Mouse (Mus musculus): ENCODE data around the gene Prune2. TPM values are rescaled to one million over a fixed set of nuclear protein-coding genes. Genes with fewer than 3 reads are reported as not detected.

Prune2 gene
- polyA plus RNA-seq, 1 experiment from 2014 or later = 0.59 TPM

DNA sequence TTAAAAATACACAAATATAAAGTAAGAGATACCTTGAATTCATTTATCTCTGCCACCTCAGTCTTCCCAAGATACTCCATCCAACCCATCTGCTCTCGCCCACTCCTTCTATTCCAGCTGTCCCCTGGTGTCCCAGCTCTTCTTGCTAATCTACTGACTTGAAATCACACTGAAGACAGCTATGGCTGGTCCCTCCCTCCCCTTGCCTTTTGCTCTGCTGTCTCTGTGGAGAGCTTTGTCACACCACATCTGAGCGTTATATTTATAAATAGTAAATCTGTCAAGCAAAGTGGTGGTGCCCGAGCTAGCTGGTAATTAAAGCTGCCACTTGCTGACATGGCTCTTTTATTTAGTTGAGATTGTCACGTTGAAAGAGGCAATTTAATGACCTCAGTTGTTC lies 224.6 kb downstream of the Prune2 start:
- DNase-seq (ENCODE audit: low spot score) = no peak

GRCm38 (mm10) chr19:17194730-17195129 lies 238.8 kb downstream of the Prune2 start:
- DNase-seq (ENCODE audit: low spot score) = no peak

- DNase-seq (ENCODE audit: low spot score) = no peak
Measured at GRCm38 (mm10) chr19:17199059-17199458, 243.1 kb downstream of the Prune2 start.

GRCm38 (mm10) chr19:17207141-17207540 lies 251.2 kb downstream of the Prune2 start:
- no peak for DNase-seq (ENCODE audit: low spot score)

- no peak for DNase-seq (ENCODE audit: low spot score)
Measured at GRCm38 (mm10) chr19:17210541-17210940, 254.6 kb downstream of the Prune2 start.

DNA sequence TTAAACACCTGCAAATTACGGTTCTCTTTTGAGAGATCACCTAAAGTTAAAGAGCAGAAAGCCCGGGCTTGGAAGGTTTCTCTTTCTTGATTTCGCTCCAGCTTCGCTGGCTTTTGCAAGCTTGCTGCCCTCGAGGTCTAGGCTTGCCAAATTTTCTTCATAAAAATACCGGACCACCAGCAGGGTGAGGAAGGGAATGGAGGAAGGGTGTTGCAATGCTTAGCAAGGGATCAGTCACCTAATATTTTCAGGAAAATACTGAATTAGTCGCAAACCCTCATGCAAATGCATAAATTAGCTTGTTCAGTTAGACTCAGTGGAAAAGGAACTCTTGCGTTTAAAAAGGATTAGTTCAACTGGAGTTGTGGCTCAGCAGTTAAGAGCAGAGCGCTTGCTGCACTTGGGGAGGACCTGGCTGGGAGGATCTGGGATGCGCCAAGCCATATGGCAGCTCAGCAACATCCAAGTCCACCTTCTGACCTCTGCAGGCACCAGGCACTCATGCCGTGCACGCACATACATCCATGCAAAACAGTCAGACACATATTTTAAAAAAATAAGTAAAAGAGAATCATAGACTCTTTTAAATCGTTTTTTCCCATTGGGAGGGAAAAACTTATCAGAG lies 259.1 kb downstream of the Prune2 start:
- DNase-seq (ENCODE audit: low spot score) = no peak

- DNase-seq (ENCODE audit: low spot score) = no peak
Measured at GRCm38 (mm10) chr19:17218195-17218594, 262.3 kb downstream of the Prune2 start.

GRCm38 (mm10) chr19:17223801-17224200 lies 267.9 kb downstream of the Prune2 start:
- peak; percentile 8 for DNase-seq (ENCODE audit: low spot score)

- DNase-seq (ENCODE audit: low spot score) = no peak
Measured at GRCm38 (mm10) chr19:17225570-17226083, 269.7 kb downstream of the Prune2 start.

- no peak for DNase-seq (ENCODE audit: low spot score)
Measured at GRCm38 (mm10) chr19:17226096-17226495, 270.2 kb downstream of the Prune2 start.

GRCm38 (mm10) chr19:17230013-17230412 lies 274.1 kb downstream of the Prune2 start:
- no peak for DNase-seq (ENCODE audit: low spot score)

GRCm38 (mm10) chr19:17238471-17238870 lies 282.6 kb downstream of the Prune2 start:
- no peak for DNase-seq (ENCODE audit: low spot score)

- DNase-seq (ENCODE audit: low spot score) = no peak
Measured at GRCm38 (mm10) chr19:17240170-17241077, 284.5 kb downstream of the Prune2 start.

DNA sequence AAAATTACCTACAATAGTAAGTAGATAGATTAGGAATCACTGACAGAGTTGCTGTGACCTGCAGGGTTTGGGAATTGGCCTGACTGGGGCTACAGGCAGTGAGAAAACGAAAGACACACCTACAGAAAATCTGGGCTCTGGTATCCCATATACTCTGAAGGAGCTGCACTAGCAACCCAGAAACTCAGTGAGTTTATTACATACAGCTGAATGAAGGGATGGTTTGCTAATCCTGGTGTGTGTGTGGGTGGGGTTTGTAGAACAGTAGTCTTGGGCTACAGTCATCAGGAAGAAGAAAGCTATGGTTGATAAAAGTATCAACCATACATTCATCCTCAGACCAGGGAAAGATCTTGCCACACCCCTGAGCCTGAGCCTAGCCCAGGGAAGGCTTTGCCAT lies 285.3 kb downstream of the Prune2 start:
- DNase-seq (ENCODE audit: low spot score) = no peak

DNA sequence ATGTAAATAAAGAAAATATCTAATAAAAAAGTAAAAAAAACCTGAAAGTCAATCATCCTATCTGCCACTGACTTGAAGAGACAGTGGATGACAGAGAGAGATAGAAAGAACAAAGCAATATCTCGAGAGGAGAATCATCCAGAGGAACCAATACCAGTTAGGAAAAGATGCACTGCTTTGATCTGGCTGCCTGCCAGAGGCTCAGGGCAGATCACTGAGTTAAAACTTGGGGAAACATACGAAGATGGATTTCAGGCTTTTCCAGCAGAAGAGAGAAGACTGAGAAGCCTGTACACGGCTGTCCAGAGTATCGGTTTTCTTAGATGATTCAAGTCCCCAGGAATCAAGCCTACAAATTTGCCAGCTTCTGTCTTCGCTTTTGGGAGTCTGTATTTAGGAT lies 287.0 kb downstream of the Prune2 start:
- DNase-seq (ENCODE audit: low spot score) = no peak

- no peak for DNase-seq (ENCODE audit: low spot score)
Measured at GRCm38 (mm10) chr19:17244544-17244943, 288.6 kb downstream of the Prune2 start.

DNA sequence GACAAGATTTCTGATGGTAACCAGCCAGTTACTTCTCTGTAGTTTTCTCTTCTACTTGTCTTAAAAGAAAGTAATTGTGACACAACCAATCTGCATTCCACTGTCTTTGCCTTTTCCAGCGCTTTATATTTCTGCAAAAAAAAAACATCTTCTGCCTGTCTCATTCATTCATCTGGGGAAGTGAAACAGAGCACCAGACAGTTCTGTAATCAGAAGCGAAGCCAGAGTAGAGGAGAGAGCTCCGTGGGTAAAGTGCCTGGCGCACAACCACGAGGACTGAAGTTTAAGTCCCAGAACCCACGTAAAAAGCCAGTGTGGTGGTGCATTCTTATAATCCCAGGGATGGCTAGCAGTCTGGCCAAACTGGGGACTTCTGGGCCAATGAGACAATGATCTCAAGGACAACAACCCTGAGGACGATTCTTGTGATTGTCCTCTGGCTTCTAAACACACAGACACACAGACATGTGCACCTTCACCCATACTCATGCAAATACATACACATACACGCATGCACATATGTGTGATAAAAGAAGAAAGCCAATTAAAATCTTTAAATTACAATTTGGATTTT lies 291.5 kb downstream of the Prune2 start:
- no peak for DNase-seq (ENCODE audit: low spot score)

- no peak for DNase-seq (ENCODE audit: low spot score)
Measured at GRCm38 (mm10) chr19:17249691-17250090, 293.8 kb downstream of the Prune2 start.

DNA sequence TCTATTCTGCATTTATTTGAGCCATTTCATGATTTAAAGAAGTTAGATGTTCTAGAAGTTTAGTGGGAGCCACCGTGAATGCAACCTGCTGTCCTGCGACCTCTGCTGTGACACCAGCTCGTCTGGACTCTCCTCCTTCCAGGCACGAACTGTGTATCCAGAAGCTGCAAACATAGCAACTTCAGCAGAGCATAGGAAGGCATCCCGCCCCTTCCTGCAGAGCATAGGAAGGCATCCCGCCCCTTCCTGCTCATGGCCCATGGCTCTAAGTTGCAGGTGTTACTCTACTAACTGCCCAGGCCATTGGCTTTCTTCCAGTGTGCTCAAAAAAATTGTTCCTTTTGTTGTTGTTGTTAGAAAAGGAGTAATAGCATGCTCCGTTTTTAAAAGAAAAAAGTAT lies 294.9 kb downstream of the Prune2 start:
- no peak for DNase-seq (ENCODE audit: low spot score)

DNA sequence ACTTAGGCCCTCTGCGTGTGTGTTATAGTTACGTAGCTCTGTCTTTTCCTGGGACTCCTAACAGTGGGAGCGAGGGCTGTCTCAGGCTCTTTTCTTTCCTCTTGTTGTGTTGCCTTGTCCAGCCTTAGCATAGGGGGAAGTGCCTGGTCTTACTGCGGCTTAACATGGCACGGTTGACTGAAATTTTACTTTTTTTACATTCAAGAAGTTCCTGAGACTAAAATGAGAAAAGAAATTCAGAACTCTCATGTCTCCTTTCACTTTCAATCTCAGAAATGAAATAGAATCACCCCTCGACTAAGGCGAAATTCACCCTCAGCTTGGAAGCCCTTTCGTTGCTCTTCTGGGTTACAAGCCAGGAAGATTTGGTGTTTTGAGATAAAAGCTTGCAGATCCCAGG lies 295.5 kb downstream of the Prune2 start:
- DNase-seq (ENCODE audit: low spot score) = no peak

GRCm38 (mm10) chr19:17252845-17253244 lies 296.9 kb downstream of the Prune2 start:
- DNase-seq (ENCODE audit: low spot score) = no peak

GRCm38 (mm10) chr19:17255511-17255910 lies 299.6 kb downstream of the Prune2 start:
- no peak for DNase-seq (ENCODE audit: low spot score)
